Mouse (Mus musculus): ENCODE results near the gene Rtn4.
"Not testable (repeated sequence)": the region's sequence is repeated elsewhere in the genome, so short reads cannot be mapped to it uniquely, and the experiment has no call there.

Rtn4 gene

GRCm38 (mm10) chr11:29692683-29693272 is at the start of gene Rtn4:
Gene Rtn4 (plus strand): TSS chr11:29692947.
- DNase-seq (ENCODE audit: low spot score in 2 of 2): peak; percentile 96

DNA sequence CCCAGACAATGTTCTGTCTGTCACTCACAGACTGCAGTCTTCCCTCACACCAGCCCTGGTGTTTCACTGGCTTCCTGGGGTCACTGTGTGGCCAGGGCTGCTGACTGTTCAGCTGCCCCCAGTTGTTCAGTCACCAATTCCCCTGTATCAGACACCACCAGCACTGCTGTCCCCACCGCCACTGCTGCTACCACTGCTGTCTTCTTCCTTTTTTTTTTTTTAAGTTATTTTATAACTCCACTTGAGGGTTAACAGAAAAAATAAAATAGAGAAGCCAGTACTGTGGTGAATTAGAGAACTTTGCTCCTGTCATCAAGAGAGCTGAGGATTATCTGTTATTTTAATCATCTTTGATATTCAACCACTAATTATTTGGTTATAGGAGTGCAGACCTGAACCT is 48.3 kb upstream of the Rtn4 start:
- no peak for DNase-seq (ENCODE audit: low spot score in 2 of 2)

GRCm38 (mm10) chr11:29645411-29646066 is 47.2 kb upstream of the Rtn4 start:
- DNase-seq (ENCODE audit: low spot score in 2 of 2): no peak

GRCm38 (mm10) chr11:29647568-29648319 is 45.0 kb upstream of the Rtn4 start:
- no peak for DNase-seq (ENCODE audit: low spot score in 2 of 2)

GRCm38 (mm10) chr11:29655381-29655780 is 37.4 kb upstream of the Rtn4 start:
- not testable (repeated sequence) for DNase-seq (ENCODE audit: low spot score in 2 of 2)

- no peak for DNase-seq (ENCODE audit: low spot score in 2 of 2)
Measured at GRCm38 (mm10) chr11:29660740-29661139, 32.0 kb upstream of the Rtn4 start.

GRCm38 (mm10) chr11:29667634-29668033 is 25.1 kb upstream of the Rtn4 start:
- DNase-seq (ENCODE audit: low spot score in 2 of 2): no peak

GRCm38 (mm10) chr11:29669706-29670105 is 23.0 kb upstream of the Rtn4 start:
- no peak for DNase-seq (ENCODE audit: low spot score in 2 of 2)

- no peak for DNase-seq (ENCODE audit: low spot score in 2 of 2)
Measured at GRCm38 (mm10) chr11:29673359-29673758, 19.4 kb upstream of the Rtn4 start.

- DNase-seq (ENCODE audit: low spot score in 2 of 2): no peak
Measured at GRCm38 (mm10) chr11:29676718-29677117, 16.0 kb upstream of the Rtn4 start.

DNA sequence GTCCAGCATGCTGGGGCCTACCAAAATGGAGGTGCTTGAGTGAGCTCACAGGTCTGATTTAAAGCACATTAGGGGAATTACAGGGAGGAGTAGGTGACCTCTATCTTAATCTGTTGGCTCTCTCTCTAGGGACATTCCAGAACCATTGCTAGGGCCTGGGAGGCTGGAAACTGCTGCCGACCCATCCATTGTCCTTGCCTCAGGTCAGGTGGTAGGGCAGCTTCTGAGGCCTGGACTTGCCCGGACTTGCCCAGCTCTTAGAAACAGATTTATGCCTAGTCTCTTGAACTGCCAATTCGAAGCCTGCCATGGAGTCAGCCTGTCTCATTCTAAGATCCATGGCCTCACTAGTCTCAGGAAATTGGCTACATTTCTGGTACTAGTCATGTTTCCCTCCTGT is 12.8 kb upstream of the Rtn4 start:
- no peak for DNase-seq (ENCODE audit: low spot score in 2 of 2)

DNA sequence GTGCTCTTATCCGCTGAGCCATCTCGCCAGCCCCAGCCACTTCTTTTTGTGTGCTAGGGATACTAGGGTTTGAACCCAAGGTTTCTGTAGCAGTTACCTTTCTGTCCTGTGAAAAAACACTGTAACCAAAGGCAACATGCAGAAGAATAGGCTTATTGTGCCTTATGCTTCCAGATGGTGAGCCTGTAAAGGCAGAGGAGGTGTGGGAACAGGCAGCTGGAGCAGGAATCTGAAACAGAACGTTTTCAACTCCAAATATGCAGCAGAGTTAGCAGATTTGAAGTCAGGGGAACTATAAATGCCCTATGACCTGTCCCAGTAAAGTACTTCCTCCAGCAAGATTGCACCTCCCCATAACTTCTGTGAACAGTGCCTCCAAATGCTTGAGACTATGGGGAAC is 12.0 kb upstream of the Rtn4 start:
- no peak for DNase-seq (ENCODE audit: low spot score in 2 of 2)

- no peak for DNase-seq (ENCODE audit: low spot score in 2 of 2)
Measured at GRCm38 (mm10) chr11:29684272-29684671, 8.5 kb upstream of the Rtn4 start.

DNA sequence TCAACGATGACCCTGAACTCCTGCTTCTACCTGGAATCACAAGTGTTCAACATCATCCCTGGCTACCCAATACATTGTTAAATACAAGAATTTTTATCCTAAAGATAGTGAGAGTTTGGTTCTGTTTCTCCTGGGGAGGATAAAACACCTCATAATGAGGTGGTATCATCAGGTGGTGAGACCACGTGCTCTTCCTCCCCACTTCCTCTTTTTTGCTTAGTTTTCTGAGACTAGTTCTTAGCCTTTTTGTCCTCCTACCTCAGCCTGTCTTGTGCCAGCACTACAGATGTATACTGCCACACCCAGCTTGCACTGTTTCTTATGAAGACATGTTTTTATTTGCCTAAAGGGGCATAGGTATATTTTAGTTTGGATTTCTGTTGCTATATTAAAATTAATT is 6.6 kb upstream of the Rtn4 start:
- DNase-seq (ENCODE audit: low spot score in 2 of 2): no peak

GRCm38 (mm10) chr11:29691556-29691955 is 1.2 kb upstream of the Rtn4 start:
- no peak for DNase-seq (ENCODE audit: low spot score in 2 of 2)

GRCm38 (mm10) chr11:29692111-29692682 is 550 bp upstream of the Rtn4 start:
- no peak for DNase-seq (ENCODE audit: low spot score in 2 of 2)

DNA sequence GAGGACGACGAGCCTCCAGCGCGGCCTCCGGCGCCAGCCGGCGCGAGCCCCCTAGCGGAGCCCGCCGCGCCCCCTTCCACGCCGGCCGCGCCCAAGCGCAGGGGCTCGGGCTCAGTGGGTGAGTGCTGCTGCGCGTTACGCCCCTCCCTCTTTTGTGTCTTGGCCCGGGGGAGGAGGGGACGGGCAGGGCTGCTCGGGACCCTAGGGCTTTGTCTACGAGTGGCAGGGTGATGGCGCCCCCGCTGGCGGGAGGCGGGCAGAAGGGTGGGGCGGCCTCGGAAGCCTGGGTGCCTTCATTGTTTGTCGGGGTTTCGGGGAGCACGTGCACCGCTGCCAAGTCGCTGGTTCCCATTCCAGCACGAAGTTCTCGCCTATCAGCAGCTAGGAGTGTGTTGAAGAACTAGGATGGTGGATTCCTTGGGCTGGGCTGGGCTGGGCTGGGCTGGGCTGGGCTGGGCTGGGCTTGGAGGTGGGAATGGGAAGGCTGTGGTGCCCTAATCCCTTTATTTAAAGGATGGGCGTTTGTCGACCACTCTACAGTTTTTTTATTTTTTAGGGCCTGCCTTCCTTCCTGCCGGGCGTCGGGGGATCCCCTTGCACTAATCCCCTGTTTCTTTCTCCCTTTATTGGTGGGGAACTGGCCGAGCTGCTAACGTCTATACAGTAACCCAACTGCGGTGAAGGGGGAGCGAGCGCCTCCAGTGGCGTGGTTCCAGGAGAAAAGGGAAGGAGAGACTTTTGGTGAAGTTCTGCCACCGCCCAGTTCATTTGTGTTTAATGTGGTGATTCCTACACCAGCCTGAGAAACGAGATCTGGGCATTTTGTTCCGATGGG is 1.0 kb downstream of the Rtn4 start:
- peak; percentile 87 for DNase-seq (ENCODE audit: low spot score in 2 of 2)

GRCm38 (mm10) chr11:29694754-29695153 is 2.0 kb downstream of the Rtn4 start:
- DNase-seq (ENCODE audit: low spot score in 2 of 2): no peak

- DNase-seq (ENCODE audit: low spot score in 2 of 2): no peak
Measured at GRCm38 (mm10) chr11:29702721-29703120, 10.0 kb downstream of the Rtn4 start.

DNA sequence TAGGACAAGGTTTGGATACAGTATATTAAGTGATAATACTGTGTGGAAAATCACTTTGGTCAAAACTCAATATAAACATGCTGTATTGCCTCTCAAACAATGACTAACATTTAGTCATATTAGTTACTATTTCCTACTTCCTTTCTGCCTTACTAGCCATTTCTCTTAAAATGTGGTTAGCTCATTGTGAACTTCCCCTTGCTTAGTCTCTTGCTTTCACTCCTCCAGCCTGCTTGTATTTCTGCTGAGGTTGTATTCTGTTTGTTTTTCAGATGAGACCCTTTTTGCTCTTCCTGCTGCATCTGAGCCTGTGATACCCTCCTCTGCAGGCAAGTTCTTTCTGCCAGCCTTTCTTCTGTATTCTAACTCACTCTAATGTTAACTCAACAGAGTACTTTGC is 12.5 kb downstream of the Rtn4 start:
- no peak for DNase-seq (ENCODE audit: low spot score in 2 of 2)

- no peak for DNase-seq (ENCODE audit: low spot score in 2 of 2)
Measured at GRCm38 (mm10) chr11:29706845-29707244, 14.1 kb downstream of the Rtn4 start.

GRCm38 (mm10) chr11:29709512-29709911 is 16.8 kb downstream of the Rtn4 start:
- no peak for DNase-seq (ENCODE audit: low spot score in 2 of 2)
